Mouse (Mus musculus) liver, embryonic 11.5 days (tissue): ENCODE results near the gene Myoz2. TPM values are rescaled to one million over a fixed set of nuclear protein-coding genes. Genes with fewer than 3 reads are reported as not detected.

ENCODE experiments used
- ATAC-seq: fragments of 200-750 bp; cut with Nextera tagmentation; replicated peaks from 2 replicates; pipeline ENCODE4 v1.8.0; 2017; ENCODE audit warnings: moderate number of reproducible peaks, mild to moderate bottlenecking, moderate TSS enrichment, moderate library complexity; ENCODE audit not compliant: low FRiP score
- DNase-seq: peaks from one replicate; pipeline ENCODE4 v3.0.0-alpha.2; 2017; ENCODE audit warnings: low spot score
- H3K27ac ChIP-seq: fragments of 300-500 bp; sonication (generic); 2 replicates; pipeline ENCODE4 v1.5.1; 2014; ENCODE audit warnings: mild to moderate bottlenecking, low read depth, low read length, control low read depth
- H3K27me3 ChIP-seq: fragments of 300-500 bp; sonication (generic); replicated peaks from 2 replicates; pipeline ENCODE4 v1.6.1; 2014; ENCODE audit warnings: low read length, mixed read lengths; ENCODE audit not compliant: control insufficient read depth, insufficient read depth
- H3K36me3 ChIP-seq: fragments of 300-500 bp; sonication (generic); 2 replicates; pipeline ENCODE4 v1.6.1; 2014; ENCODE audit warnings: mild to moderate bottlenecking, low read length, moderate library complexity, mixed read lengths; ENCODE audit not compliant: control insufficient read depth, insufficient read depth
- H3K4me1 ChIP-seq: fragments of 300-500 bp; sonication (generic); replicated peaks from 2 replicates; pipeline ENCODE4 v1.6.1; 2014; ENCODE audit warnings: low read length, mixed read lengths; ENCODE audit not compliant: control insufficient read depth, insufficient read depth
- H3K4me2 ChIP-seq: fragments of 300-500 bp; sonication (generic); 2 replicates; pipeline ENCODE4 v1.6.1; 2014; ENCODE audit warnings: mild to moderate bottlenecking, control low read depth, moderate library complexity
- H3K4me3 ChIP-seq: fragments of 300-500 bp; sonication (generic); 2 replicates; pipeline ENCODE4 v1.5.1; 2014; ENCODE audit warnings: low read depth, low read length, control low read depth
- H3K9ac ChIP-seq: fragments of 300-500 bp; sonication (generic); 2 replicates; pipeline ENCODE4 v1.6.1; 2014; ENCODE audit warnings: low read depth, low read length, control low read depth
- H3K9me3 ChIP-seq: fragments of 300-500 bp; sonication (generic); 2 replicates; pipeline ENCODE4 v1.6.1; 2016; ENCODE audit warnings: low read length, inconsistent platforms, mixed read lengths; ENCODE audit not compliant: control insufficient read depth
- WGBS: fragments of 180-500 bp; shearing (Covaris S2); extraction: QIAGEN DNeasy Blood & Tissue Kit; methylation state at CpG from one replicate; pipeline ENCODE4 v1.1.7; 2014; 5-methylcytosine and 5-hydroxymethylcytosine counted together
- polyA plus RNA-seq: library from polyadenylated mRNA; unstranded; fragments of >200 nt; fragmentation: Nextera tagmentation; extraction: Ambion mirVana; gene quantifications from 2 replicates; pipeline ENCODE4 v1.2.1, GENCODE M21; 2014

The Myoz2 gene
- 0.70 TPM in 1 of 2 replicates, not detected in the other for polyA plus RNA-seq

- Histone ChIP-seq H3K9ac (no peak within 1 kb of the TSS), H3K27ac (no peak within 1 kb of the TSS), H3K4me3 (no peak within 1 kb of the TSS), H3K4me1 (no peaks in the 10 kb centered on the region), H3K9me3 (no peaks in the 10 kb centered on the region), H3K36me3 (no peaks in the 10 kb centered on the region), H3K27me3 (no peaks in the 10 kb centered on the region), H3K4me2 (no peak within 1 kb of the TSS)
- no peak for DNase-seq
- no peak for ATAC-seq
- WGBS = 88% methylated on average over 7 of the region's 7 CpGs
Observed at GRCm38 (mm10) chr3:123034752-123035151, at the start of gene Myoz2. Gene Myoz2 (minus strand): TSS chr3:123035015.

DNA sequence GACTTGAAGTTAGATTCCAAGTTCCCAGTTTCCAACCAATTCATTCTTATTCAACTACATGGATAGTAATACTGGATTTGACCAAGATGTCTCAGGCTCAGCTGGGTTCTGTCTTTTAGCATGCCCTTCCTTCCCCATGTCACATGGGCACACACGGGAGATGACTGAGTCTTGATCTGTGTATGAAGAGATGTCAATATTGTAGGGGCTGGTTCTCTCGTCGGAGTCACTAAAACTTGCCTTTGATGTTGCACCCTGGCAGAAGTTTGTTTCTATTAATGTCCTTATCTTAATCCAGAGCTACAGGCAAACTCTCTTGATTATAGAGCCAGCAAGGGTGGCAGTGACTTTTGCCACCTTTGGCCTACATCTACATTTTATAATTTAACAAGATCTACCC, 46.9 kb upstream of the Myoz2 start:
- no peak for ATAC-seq
- H3K9me3 ChIP-seq = no peaks in the 10 kb centered on the region
- no peaks in the 10 kb centered on the region for H3K27me3 ChIP-seq
- no peaks in the 10 kb centered on the region for H3K4me1 ChIP-seq
- H3K4me2 ChIP-seq = no peak overlapping the region
- 77% methylated on average over 3 of the region's 3 CpGs for WGBS
- no peak overlapping the region for H3K4me3 ChIP-seq
- H3K36me3 ChIP-seq = no peaks in the 10 kb centered on the region
- H3K27ac ChIP-seq = no peak overlapping the region
- no peak overlapping the region for H3K9ac ChIP-seq
- no peak for DNase-seq

DNA sequence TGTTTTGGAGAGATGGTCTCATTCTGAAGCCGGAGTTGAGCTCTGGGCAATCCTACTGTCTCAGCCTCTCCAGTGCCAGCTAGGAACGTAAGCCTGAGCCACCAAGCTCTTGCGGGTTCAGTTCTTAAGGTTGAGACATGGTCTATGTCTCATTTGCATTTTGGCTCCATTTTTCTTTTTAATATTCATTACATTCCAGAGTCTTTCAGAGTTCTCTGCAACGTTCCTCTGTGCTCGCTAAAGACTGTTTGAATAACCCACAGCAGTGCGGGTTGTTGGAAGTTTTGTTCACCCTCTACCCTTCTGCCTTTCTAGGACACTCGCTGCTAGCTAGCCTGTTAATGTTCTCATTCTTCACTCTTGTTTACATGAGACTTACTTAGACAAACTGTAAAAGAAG, 46.1 kb upstream of the Myoz2 start:
- H3K27ac ChIP-seq = no peak overlapping the region
- 74% methylated on average over 7 of the region's 7 CpGs for WGBS
- no peaks in the 10 kb centered on the region for H3K27me3 ChIP-seq
- no peaks in the 10 kb centered on the region for H3K9me3 ChIP-seq
- H3K4me2 ChIP-seq = no peak overlapping the region
- DNase-seq (no peak), ATAC-seq (no peak)
- no peak overlapping the region for H3K9ac ChIP-seq
- no peaks in the 10 kb centered on the region for H3K4me1 ChIP-seq
- no peaks in the 10 kb centered on the region for H3K36me3 ChIP-seq
- no peak overlapping the region for H3K4me3 ChIP-seq

DNA sequence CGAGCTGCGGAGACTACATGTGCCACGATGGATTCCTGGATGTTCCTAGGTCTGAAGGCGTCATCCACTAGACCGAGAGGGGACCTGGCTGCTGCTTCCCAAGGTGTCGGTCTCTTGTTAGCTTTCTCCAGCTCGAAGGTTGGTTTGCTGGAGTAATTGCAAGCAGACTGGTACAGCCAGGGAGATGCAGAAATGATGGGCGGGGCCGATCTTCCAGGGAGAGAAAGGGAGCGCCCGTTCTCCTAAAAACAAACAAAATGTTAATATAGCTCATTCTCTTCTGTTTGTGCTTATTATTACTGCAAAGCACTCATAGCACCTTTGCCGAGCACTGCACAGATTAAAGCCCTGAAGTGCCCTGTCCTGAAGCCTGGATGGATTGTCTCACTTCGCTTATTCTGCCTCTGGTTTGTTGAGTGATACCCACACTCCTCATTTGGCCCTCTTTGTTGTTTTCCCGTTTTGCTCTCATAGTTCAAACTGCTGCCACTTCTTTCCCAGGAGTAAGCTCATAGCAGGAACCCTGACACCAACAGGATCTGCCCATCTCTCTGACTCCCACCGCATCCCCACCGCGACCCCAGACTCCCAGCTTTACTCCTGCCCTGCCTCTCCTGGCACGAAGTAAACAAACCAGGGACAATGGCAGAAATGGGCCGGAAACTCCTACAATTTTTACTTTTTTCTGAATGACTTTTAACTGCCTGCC, 45.4 kb upstream of the Myoz2 start:
- Histone ChIP-seq H3K9ac (no peak overlapping the region), H3K4me3 (no peak overlapping the region), H3K27ac (no peak overlapping the region), H3K4me2 (no peak overlapping the region), H3K36me3 (no peaks in the 10 kb centered on the region), H3K27me3 (no peaks in the 10 kb centered on the region), H3K4me1 (no peaks in the 10 kb centered on the region), H3K9me3 (no peaks in the 10 kb centered on the region)
- ATAC-seq = no peak
- 77% methylated on average over 19 of the region's 19 CpGs for WGBS
- DNase-seq = no peak

DNA sequence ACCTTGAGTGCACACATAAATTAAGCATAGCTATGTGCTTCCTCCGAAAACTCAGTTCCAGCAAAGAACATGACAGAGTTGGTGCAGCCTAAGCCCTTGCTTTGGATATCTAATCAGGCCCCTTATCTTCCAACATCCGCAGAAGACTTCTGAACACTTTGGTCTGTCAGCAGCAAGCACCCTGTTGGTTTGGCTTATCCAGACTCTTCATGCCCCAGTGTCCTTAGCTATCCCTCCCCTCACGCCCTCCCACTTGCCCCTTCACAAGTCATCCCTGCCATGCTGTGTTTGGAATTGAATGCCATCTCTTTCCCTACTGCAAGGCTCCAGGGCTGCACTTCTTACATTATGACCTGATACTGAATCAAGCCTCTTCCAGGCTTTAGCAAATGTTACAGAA, 40.9 kb upstream of the Myoz2 start:
- Histone ChIP-seq H3K4me1 (no peaks in the 10 kb centered on the region), H3K4me2 (no peak overlapping the region), H3K9ac (no peak overlapping the region), H3K27me3 (no peaks in the 10 kb centered on the region), H3K9me3 (no peaks in the 10 kb centered on the region), H3K36me3 (no peaks in the 10 kb centered on the region), H3K27ac (no peak overlapping the region), H3K4me3 (no peak overlapping the region)
- DNase-seq = no peak
- ATAC-seq = no peak
- WGBS = 58% methylated on average over 3 of the region's 3 CpGs

GRCm38 (mm10) chr3:123075034-123075433, 40.2 kb upstream of the Myoz2 start:
- DNase-seq (no peak), ATAC-seq (no peak)
- Histone ChIP-seq H3K36me3 (no peaks in the 10 kb centered on the region), H3K4me2 (no peak overlapping the region), H3K27ac (no peak overlapping the region), H3K4me1 (no peaks in the 10 kb centered on the region), H3K4me3 (no peak overlapping the region), H3K27me3 (no peaks in the 10 kb centered on the region), H3K9me3 (no peaks in the 10 kb centered on the region), H3K9ac (no peak overlapping the region)

- Histone ChIP-seq H3K4me3 (no peak overlapping the region), H3K27ac (no peak overlapping the region), H3K9me3 (no peaks in the 10 kb centered on the region), H3K27me3 (no peaks in the 10 kb centered on the region), H3K9ac (no peak overlapping the region), H3K4me1 (no peaks in the 10 kb centered on the region), H3K36me3 (no peaks in the 10 kb centered on the region), H3K4me2 (no peak overlapping the region)
- ATAC-seq = no peak
- no peak for DNase-seq
Observed at GRCm38 (mm10) chr3:123073351-123073750, 38.5 kb upstream of the Myoz2 start.

DNA sequence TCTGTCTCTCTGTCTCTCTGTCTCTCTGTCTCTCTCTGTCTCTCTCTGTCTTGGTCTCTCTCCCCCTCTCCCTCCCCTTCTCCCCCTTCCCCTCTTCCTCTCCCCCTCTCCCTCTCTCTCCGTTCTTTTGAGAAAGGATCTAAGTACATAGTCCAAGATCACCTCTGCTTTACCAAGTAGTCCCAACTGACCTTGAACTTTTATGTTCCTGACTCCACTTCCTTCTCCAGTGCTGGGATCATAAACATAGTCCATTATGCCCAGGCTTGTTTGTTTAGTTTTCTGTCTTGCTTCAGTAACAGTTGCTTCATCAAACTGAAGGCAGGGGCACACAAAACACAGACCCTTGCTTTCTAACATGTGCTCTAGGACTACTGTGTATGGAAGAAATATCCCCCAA, 37.7 kb upstream of the Myoz2 start:
- no CpG with 5 or more reads among the region's 1 CpGs for WGBS
- Histone ChIP-seq H3K4me2 (no peak overlapping the region), H3K27ac (no peak overlapping the region), H3K36me3 (no peaks in the 10 kb centered on the region), H3K9me3 (no peaks in the 10 kb centered on the region), H3K27me3 (no peaks in the 10 kb centered on the region), H3K4me1 (no peaks in the 10 kb centered on the region), H3K4me3 (no peak overlapping the region), H3K9ac (no peak overlapping the region)
- ATAC-seq = no peak
- no peak for DNase-seq

- no peaks in the 10 kb centered on the region for H3K36me3 ChIP-seq
- no peak overlapping the region for H3K4me2 ChIP-seq
- ATAC-seq (no peak; the same call in 1 of the 2 replicates), DNase-seq (no peak)
- whole genome bisulfite sequencing = 86% methylated on average over 1 of the region's 1 CpGs
- H3K27me3 ChIP-seq = no peaks in the 10 kb centered on the region
- H3K27ac ChIP-seq = no peak overlapping the region
- no peaks in the 10 kb centered on the region for H3K4me1 ChIP-seq
- no peaks in the 10 kb centered on the region for H3K9me3 ChIP-seq
- H3K9ac ChIP-seq = no peak overlapping the region
- no peak overlapping the region for H3K4me3 ChIP-seq
Observed at GRCm38 (mm10) chr3:123070996-123071395, 36.2 kb upstream of the Myoz2 start.
